ENCODE assay signal across 9 mouse cellular contexts in genomic region chr1:60609011-60609775, GRCm38 (mm10). TPM values are rescaled to one million over a fixed set of nuclear protein-coding genes. Genes with fewer than 3 reads are reported as not detected.
DNase-seq lines count a peak whose midpoint lies in the region; ATAC-seq lines count a peak whose summit lies in the region.
"Had no signal": no experiment of that assay in that cellular context is flagged by ENCODE, and none has a peak within 500 bp of the region (broad histone marks: within the 10 kb centered on the region; RNA-seq: fewer than 3 reads in every experiment).

No protein-coding gene starts in this region.

- DNase-seq in urinary bladder, postnatal 14 days (ENCODE audit: low spot score): peak; percentile 66
- no peak for DNase-seq in urinary bladder, postnatal 25 days (ENCODE audit: low spot score)
- peak; percentile 39 for DNase-seq in heart, postnatal 25 days (ENCODE audit: low spot score)
- DNase-seq in kidney, postnatal 25 days: peak; percentile 42 to 69
- DNase-seq in cerebellum, postnatal 10 days: no peak
- DNase-seq: layer of hippocampus, adult 9-11 months had no signal

- peak; percentile 95 for ATAC-seq in stomach, embryonic 16.5 days (ENCODE audit: insufficient read depth, low FRiP score)
- ATAC-seq in midbrain, embryonic 15.5 days (replicated peaks): no peak
- no peak for ATAC-seq in midbrain, embryonic 13.5 days

- no peaks in the 10 kb centered on the region for H3K27me3 ChIP-seq in stomach, embryonic 16.5 days (ENCODE audit: control insufficient read depth, insufficient read depth, low read length)
- no peaks in the 10 kb centered on the region for H3K27me3 ChIP-seq in midbrain, embryonic 15.5 days (replicated peaks)
- no peaks in the 10 kb centered on the region for H3K27me3 ChIP-seq in midbrain, embryonic 13.5 days

- H3K4me3 ChIP-seq in stomach, embryonic 16.5 days (replicated peaks; ENCODE audit: low read length): no peak overlapping the region
- H3K4me3 ChIP-seq in midbrain, embryonic 15.5 days: no peak overlapping the region
- no peak overlapping the region for H3K4me3 ChIP-seq in midbrain, embryonic 13.5 days (replicated peaks)

- H3K36me3 ChIP-seq in stomach, embryonic 16.5 days (ENCODE audit: control insufficient read depth, insufficient read depth, low read length): no peaks in the 10 kb centered on the region
- no peaks in the 10 kb centered on the region for H3K36me3 ChIP-seq in midbrain, embryonic 15.5 days (replicated peaks)
- no peaks in the 10 kb centered on the region for H3K36me3 ChIP-seq in midbrain, embryonic 13.5 days

- H3K9me3 ChIP-seq in stomach, embryonic 16.5 days (replicated peaks; ENCODE audit: control insufficient read depth, low read length): no peaks in the 10 kb centered on the region
- H3K9me3 ChIP-seq in midbrain, embryonic 15.5 days: 0 out of 2 replicates have a peak, but pooled peaks cover 4% of the 10 kb centered on the region
- H3K9me3 ChIP-seq in midbrain, embryonic 13.5 days: no peaks in the 10 kb centered on the region

- peak overlapping the region; percentile 91 for H3K27ac ChIP-seq in stomach, embryonic 16.5 days (ENCODE audit: low read length)
- H3K27ac ChIP-seq in midbrain, embryonic 15.5 days: no peak overlapping the region
- no peak overlapping the region for H3K27ac ChIP-seq in midbrain, embryonic 13.5 days

- H3K9ac ChIP-seq in stomach, embryonic 16.5 days (ENCODE audit: low read length): no peak overlapping the region
- H3K9ac ChIP-seq in midbrain, embryonic 15.5 days: no peak overlapping the region
- no peak overlapping the region for H3K9ac ChIP-seq in midbrain, embryonic 13.5 days (replicated peaks)

- intact Hi-C loops in heart, postnatal 25 days (cut with DNase I): loop anchor here (2.0 kb wide), 1 partner anchor 208 kb away; no protein-coding TSS in a partner anchor

- H3K4me1 ChIP-seq in stomach, embryonic 16.5 days (ENCODE audit: control insufficient read depth, insufficient read depth, low read length): no peaks in the 10 kb centered on the region
- no peaks in the 10 kb centered on the region for H3K4me1 ChIP-seq in midbrain, embryonic 15.5 days
- no peaks in the 10 kb centered on the region for H3K4me1 ChIP-seq in midbrain, embryonic 13.5 days (replicated peaks)

- WGBS in stomach, embryonic 16.5 days: 67% methylated on average over 8 of the region's 8 CpGs
- 93% methylated on average over 8 of the region's 8 CpGs for WGBS in midbrain, embryonic 15.5 days
- WGBS in midbrain, embryonic 13.5 days: 90% methylated on average over 8 of the region's 8 CpGs

- no peak overlapping the region for H3K4me2 ChIP-seq in stomach, embryonic 16.5 days (ENCODE audit: low read depth, low read length)
- H3K4me2 ChIP-seq in midbrain, embryonic 15.5 days: no peak overlapping the region
- no peak overlapping the region for H3K4me2 ChIP-seq in midbrain, embryonic 13.5 days (replicated peaks)

RNA-seq across cellular contexts. Expression of gene Raph1, which starts 42.3 kb away (rescaled TPM):
- 100 to 1,000 TPM; 114 to 132 TPM for total RNA-seq in heart, postnatal 25 days (2021)
- polyA plus RNA-seq in stomach, embryonic 16.5 days (2015; fragmentation: Nextera tagmentation; extraction: Ambion mirVana): 24.1 and 26.5 TPM in 2 replicates
- polyA plus RNA-seq in midbrain, embryonic 15.5 days (2015; fragmentation: Nextera tagmentation; extraction: Ambion mirVana): 27.1 and 28.3 TPM in 2 replicates
- 22.3 and 23.4 TPM in 2 replicates for polyA plus RNA-seq in midbrain, embryonic 13.5 days (2015; fragmentation: Nextera tagmentation; extraction: Ambion mirVana)

Comparison
In these comparisons a context has a peak if more than half of its experiments do, and no peak if none do; other contexts are left out.
1. DNase-seq: peak in urinary bladder, postnatal 14 days (single experiment), heart, postnatal 25 days (single experiment) and kidney, postnatal 25 days (2 of 2); none in urinary bladder, postnatal 25 days (single experiment) and cerebellum, postnatal 10 days (0 of 2).